Mouse (Mus musculus) thymus, postnatal 10 days (tissue): ENCODE measurements around the gene Homer1.

Experiments
- DNase-seq, 2 experiments: peaks; one replicate each; pipeline ENCODE4 v3.0.0; 2021; ENCODE audit warnings: low spot score in 2 of 2

Gene Homer1

GRCm38 (mm10) chr13:93299316-93299715 lies at the start of gene Homer1:
TSS of gene Homer1 (plus strand) at chr13:93299635.
- DNase-seq = no peak

GRCm38 (mm10) chr13:93251732-93252131 lies 47.7 kb upstream of the Homer1 start:
- DNase-seq = no peak

GRCm38 (mm10) chr13:93252175-93252574 lies 47.3 kb upstream of the Homer1 start:
- DNase-seq = no peak

GRCm38 (mm10) chr13:93252941-93253340 lies 46.5 kb upstream of the Homer1 start:
- no peak for DNase-seq

GRCm38 (mm10) chr13:93267151-93267550 lies 32.3 kb upstream of the Homer1 start:
- DNase-seq = no peak

- no peak for DNase-seq
Observed at GRCm38 (mm10) chr13:93300581-93300980, 1.1 kb downstream of the Homer1 start.

GRCm38 (mm10) chr13:93301060-93301459 lies 1.6 kb downstream of the Homer1 start:
- DNase-seq = no peak

GRCm38 (mm10) chr13:93302846-93303562 lies 3.6 kb downstream of the Homer1 start:
- DNase-seq = no peak

GRCm38 (mm10) chr13:93303563-93304250 lies 4.3 kb downstream of the Homer1 start:
- peak; percentile 93 to 95 for DNase-seq

- no peak for DNase-seq
Observed at GRCm38 (mm10) chr13:93304251-93305001, 5.0 kb downstream of the Homer1 start.

GRCm38 (mm10) chr13:93305149-93305548 lies 5.7 kb downstream of the Homer1 start:
- no peak for DNase-seq

GRCm38 (mm10) chr13:93305636-93306035 lies 6.2 kb downstream of the Homer1 start:
- no peak for DNase-seq

GRCm38 (mm10) chr13:93306545-93306944 lies 7.1 kb downstream of the Homer1 start:
- no peak for DNase-seq

GRCm38 (mm10) chr13:93307700-93308099 lies 8.3 kb downstream of the Homer1 start:
- DNase-seq = no peak

GRCm38 (mm10) chr13:93309295-93309694 lies 9.9 kb downstream of the Homer1 start:
- DNase-seq = no peak

- DNase-seq = no peak
Observed at GRCm38 (mm10) chr13:93312518-93312917, 13.1 kb downstream of the Homer1 start.

GRCm38 (mm10) chr13:93314322-93314721 lies 14.9 kb downstream of the Homer1 start:
- no peak for DNase-seq

GRCm38 (mm10) chr13:93320089-93320488 lies 20.7 kb downstream of the Homer1 start:
- DNase-seq = no peak

GRCm38 (mm10) chr13:93326326-93326725 lies 26.9 kb downstream of the Homer1 start:
- no peak for DNase-seq

- no peak for DNase-seq
Observed at GRCm38 (mm10) chr13:93331721-93332120, 32.3 kb downstream of the Homer1 start.

GRCm38 (mm10) chr13:93332491-93332890 lies 33.1 kb downstream of the Homer1 start:
- no peak for DNase-seq

- DNase-seq = no peak
Observed at GRCm38 (mm10) chr13:93335337-93335736, 35.9 kb downstream of the Homer1 start.

GRCm38 (mm10) chr13:93338394-93338793 lies 39.0 kb downstream of the Homer1 start:
- DNase-seq = no peak
